Mouse (Mus musculus): ENCODE measurements at regions not wholly inside any gene's neighbourhood (a gene's known extent, or its start where the extent isn't known, plus 50 kb on each side); places are given as distances from the start of the nearest gene placed in this dataset.

GRCm38 (mm10) chr3:131799774-131800173 lies 235.2 kb downstream of the Papss1 start:
- DNase-seq (ENCODE audit: low spot score): no peak

GRCm38 (mm10) chr3:131801551-131801950 lies 237.0 kb downstream of the Papss1 start:
- no peak for DNase-seq (ENCODE audit: low spot score)

GRCm38 (mm10) chr3:131802841-131803240 lies 238.3 kb downstream of the Papss1 start:
- DNase-seq (ENCODE audit: low spot score): no peak

- DNase-seq (ENCODE audit: low spot score): no peak
Observed at GRCm38 (mm10) chr3:131808127-131808526, 243.6 kb downstream of the Papss1 start.

- peak; percentile 53 for DNase-seq (ENCODE audit: low spot score)
Observed at GRCm38 (mm10) chr3:131812968-131813367, 248.4 kb downstream of the Papss1 start.

- DNase-seq (ENCODE audit: low spot score): no peak
Observed at GRCm38 (mm10) chr3:131818806-131819205, 254.2 kb downstream of the Papss1 start.

GRCm38 (mm10) chr3:131857442-131857841 lies 227.7 kb upstream of the Dkk2 start:
- DNase-seq (ENCODE audit: low spot score): no peak

GRCm38 (mm10) chr3:131859083-131859482 lies 226.0 kb upstream of the Dkk2 start:
- DNase-seq (ENCODE audit: low spot score): no peak

GRCm38 (mm10) chr3:131865106-131865505 lies 220.0 kb upstream of the Dkk2 start:
- no peak for DNase-seq (ENCODE audit: low spot score)

- peak; percentile 20 for DNase-seq (ENCODE audit: low spot score)
Observed at GRCm38 (mm10) chr3:131867266-131867665, 217.8 kb upstream of the Dkk2 start.

GRCm38 (mm10) chr3:131868219-131868964 lies 216.7 kb upstream of the Dkk2 start:
- peak; percentile 14 for DNase-seq (ENCODE audit: low spot score)

- no peak for DNase-seq (ENCODE audit: low spot score)
Observed at GRCm38 (mm10) chr3:131869306-131869705, 215.8 kb upstream of the Dkk2 start.

GRCm38 (mm10) chr3:131882667-131883066 lies 202.4 kb upstream of the Dkk2 start:
- no peak for DNase-seq (ENCODE audit: low spot score)

GRCm38 (mm10) chr3:131886470-131886869 lies 198.6 kb upstream of the Dkk2 start:
- no peak for DNase-seq (ENCODE audit: low spot score)

GRCm38 (mm10) chr3:131886984-131887383 lies 198.1 kb upstream of the Dkk2 start:
- no peak for DNase-seq (ENCODE audit: low spot score)

GRCm38 (mm10) chr3:131887670-131888069 lies 197.4 kb upstream of the Dkk2 start:
- DNase-seq (ENCODE audit: low spot score): no peak

GRCm38 (mm10) chr3:131891941-131892340 lies 193.2 kb upstream of the Dkk2 start:
- no peak for DNase-seq (ENCODE audit: low spot score)

- DNase-seq (ENCODE audit: low spot score): no peak
Observed at GRCm38 (mm10) chr3:131893061-131893804, 191.9 kb upstream of the Dkk2 start.

- no peak for DNase-seq (ENCODE audit: low spot score)
Observed at GRCm38 (mm10) chr3:131895057-131895456, 190.0 kb upstream of the Dkk2 start.

GRCm38 (mm10) chr3:131913534-131913933 lies 171.6 kb upstream of the Dkk2 start:
- peak; percentile 27 for DNase-seq (ENCODE audit: low spot score)

- peak; percentile 55 for DNase-seq (ENCODE audit: low spot score)
Observed at GRCm38 (mm10) chr3:131914372-131914771, 170.7 kb upstream of the Dkk2 start.

- no peak for DNase-seq (ENCODE audit: low spot score)
Observed at GRCm38 (mm10) chr3:131914997-131915396, 170.1 kb upstream of the Dkk2 start.

Data from adipocyte (in vitro differentiated cells).